In the genomic region with DNA sequence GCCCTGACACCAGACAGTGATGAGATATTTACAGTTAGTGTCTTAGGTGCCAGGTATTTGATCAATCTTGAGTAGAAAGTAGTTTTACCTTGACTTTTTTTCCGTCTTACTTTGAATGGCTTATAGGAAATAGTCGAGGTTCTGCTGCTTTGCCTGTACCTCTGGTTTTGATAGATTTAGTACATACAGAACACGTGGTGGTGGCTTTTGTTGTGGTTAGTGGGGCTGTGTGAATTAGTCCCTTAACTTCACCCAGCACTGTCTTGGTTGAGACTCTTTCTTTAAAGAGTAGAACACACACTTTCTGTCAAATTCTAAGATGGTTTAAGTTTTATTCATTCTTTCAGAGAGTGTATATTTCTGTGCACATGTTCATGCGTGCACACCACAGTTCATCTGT, we compare ENCODE assay signal across 12 mouse cellular contexts.
"Had no signal": no experiment of that assay in that cellular context is flagged by ENCODE, and none has a peak within 500 bp of the region (broad histone marks: within the 10 kb centered on the region; RNA-seq: fewer than 3 reads in every experiment).

No protein-coding gene starts in this region.

- ATAC-seq: midbrain, embryonic 15.5 days had no signal

- DNase-seq: kidney, adult 11 months; kidney, adult 8-10 months; kidney, postnatal 10 days; kidney, postnatal 36 days; layer of hippocampus, postnatal 36 days; liver, embryonic 13.5 days; lung, adult 2 months; lung, postnatal 14 days; lung, postnatal 4 days; retina, postnatal 1 day; right cerebral cortex, postnatal 25 days had no signal
